Mouse (Mus musculus) liver, embryonic 14 days (tissue): ENCODE measurements around the gene Swt1. TPM values are rescaled to one million over a fixed set of nuclear protein-coding genes. Genes with fewer than 3 reads are reported as not detected.

Source experiments
- polyA plus RNA-seq: library from polyadenylated mRNA; depleted of rRNA; stranded (reverse); fragments of >200 nt; gene quantifications from 2 replicates; pipeline ENCODE4 v1.2.3, GENCODE M21; 2012; rRNA removed

Swt1 gene
- 10.8 and 11.4 TPM in 2 replicates for polyA plus RNA-seq

DNA sequence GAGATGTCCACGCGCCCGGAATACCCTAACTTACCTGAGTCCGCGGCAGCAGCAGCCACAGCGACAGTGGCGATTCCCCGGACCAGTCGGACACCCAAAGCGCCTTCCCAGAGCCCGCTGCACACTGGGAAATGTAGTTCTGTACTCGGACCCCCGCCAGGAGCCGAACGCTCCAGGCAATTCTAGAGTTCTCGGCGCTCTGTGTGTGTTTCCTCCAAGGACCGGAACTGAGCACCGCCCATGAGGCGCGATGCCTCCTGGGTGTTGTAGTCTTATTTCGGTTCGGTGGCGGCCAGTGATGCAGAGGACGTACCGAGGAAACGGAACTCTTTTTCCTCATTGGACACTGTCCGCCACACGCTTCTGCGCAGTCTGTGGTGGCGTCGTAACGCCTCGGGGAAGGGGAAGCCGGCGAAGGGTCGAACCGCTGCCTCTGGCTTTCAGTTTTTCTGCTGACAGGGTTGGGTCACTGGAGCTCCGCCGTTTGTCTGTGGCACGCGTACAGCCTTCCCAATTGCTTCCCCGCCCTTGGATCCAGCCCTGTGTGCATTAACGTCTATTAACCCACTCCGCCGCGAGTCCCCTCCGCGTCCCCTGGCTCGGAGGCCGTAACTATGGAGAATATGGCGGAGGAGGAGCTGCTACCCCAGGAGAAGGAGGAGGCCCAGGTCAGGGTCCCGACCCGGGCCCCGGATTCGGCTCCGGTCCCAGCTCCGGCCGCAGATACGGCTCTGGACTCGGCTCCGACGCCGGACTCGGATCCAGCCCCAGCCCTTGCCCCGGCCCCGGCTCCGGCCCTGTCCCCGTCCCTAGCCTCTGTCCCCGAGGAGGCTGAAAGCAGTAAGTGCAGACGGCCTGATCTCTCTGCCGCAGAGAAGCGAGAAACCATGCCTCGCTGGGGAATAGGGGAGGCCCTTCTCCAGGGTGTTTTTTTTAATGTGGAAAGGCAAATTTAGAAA is at the start of gene Swt1, which contains the start of gene Trmt1l:
Swt1 (minus strand) TSS at position 193 of the 959 bp plus-strand sequence.
Trmt1l (plus strand) TSS at position 280 of the 959 bp plus-strand sequence.

DNA sequence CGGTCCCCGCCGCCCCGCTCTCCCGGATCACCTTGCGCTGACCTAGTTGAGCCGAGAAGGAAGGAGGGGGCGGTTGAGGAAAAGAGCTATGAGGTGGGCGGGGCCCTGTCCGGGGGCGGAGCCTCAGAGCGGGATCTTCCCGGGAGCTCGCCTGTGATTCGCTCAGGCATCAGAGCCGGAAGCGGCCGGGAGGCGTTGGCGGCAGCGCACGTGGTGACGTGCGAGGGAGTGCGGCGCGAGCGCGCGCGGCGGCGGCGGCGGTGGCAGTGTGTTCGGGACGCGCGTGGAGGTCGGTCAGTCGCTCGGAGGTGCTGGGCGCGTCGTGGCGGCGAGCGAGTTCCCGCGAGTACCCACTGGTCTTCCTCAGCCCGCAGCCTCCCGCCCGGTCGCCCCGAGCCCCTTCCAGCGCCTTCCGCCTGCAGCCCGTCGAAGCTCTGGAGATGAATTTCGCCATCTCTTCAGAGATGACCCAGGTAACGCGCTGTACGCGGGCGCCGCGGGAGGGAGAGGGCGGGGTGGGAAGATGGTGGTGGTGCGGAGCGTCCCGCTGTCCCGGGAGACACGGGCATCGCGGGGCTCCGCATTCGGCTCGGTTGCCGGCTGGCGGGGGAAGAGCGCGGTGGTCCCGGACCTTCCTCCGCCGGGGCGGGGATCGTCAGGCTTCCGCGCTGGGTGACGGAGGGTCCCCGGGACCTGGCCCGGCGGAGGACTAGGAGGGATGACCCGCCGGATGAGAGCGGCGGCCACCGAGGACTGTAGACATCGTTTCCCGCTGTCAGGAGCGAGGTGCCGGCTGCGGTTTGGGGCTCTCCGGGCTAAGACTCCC is 83.8 kb downstream of the Swt1 start, which contains the start of gene Ivns1abp:
Ivns1abp (plus strand) TSS at position 195 of the 826 bp plus-strand sequence.

Other genes with a start within 250 kb of the Swt1 start
- 1.2 and 1.8 TPM in 2 replicates for gene Gm47985, start 245.9 kb downstream of the Swt1 start, polyA plus RNA-seq
- 0.48 and 0.89 TPM in 2 replicates for gene Gm8947, start 236.1 kb downstream of the Swt1 start, polyA plus RNA-seq
- gene Gm47995, start 230.0 kb downstream of the Swt1 start, polyA plus RNA-seq = 0.59 and 1.1 TPM in 2 replicates
- gene 3110040M04Rik, start 224.3 kb downstream of the Swt1 start, polyA plus RNA-seq = 0.96 and 1.0 TPM in 2 replicates
- gene Gm47996, start 218.3 kb downstream of the Swt1 start, polyA plus RNA-seq = 0.46 and 0.48 TPM in 2 replicates
- 59.5 and 70.5 TPM in 2 replicates for gene Ivns1abp, start 84.0 kb downstream of the Swt1 start, polyA plus RNA-seq
- gene Trmt1l, start 87 bp upstream of the Swt1 start, polyA plus RNA-seq = 9.3 and 10.8 TPM in 2 replicates
- 14.2 and 19.1 TPM in 2 replicates for gene Rnf2, start 72.5 kb upstream of the Swt1 start, polyA plus RNA-seq
- gene Fam129a, start 142.7 kb upstream of the Swt1 start, polyA plus RNA-seq = 1.2 and 1.6 TPM in 2 replicates